Mouse (Mus musculus) embryonic facial prominence, embryonic 11.5 days (tissue): ENCODE measurements around the gene Agrp. TPM values are rescaled to one million over a fixed set of nuclear protein-coding genes. Genes with fewer than 3 reads are reported as not detected.
A peak's percentile ranks its signal among the peaks of the same experiment; 100 is the strongest.

Source experiments
- ATAC-seq: fragments of 200-750 bp; cut with Nextera tagmentation; replicated peaks from 2 replicates; pipeline ENCODE4 v1.8.0; 2017; ENCODE audit warnings: low read depth; ENCODE audit not compliant: insufficient number of reproducible peaks, low FRiP score, low TSS enrichment
- DNase-seq: peaks from one replicate; pipeline ENCODE4 v3.0.0-alpha.2; 2015; ENCODE audit warnings: low spot score
- H3K27ac ChIP-seq: fragments of 300-500 bp; sonication (generic); replicated peaks from 2 replicates; pipeline ENCODE4 v1.5.1; 2014; ENCODE audit warnings: mild to moderate bottlenecking, low read depth, low read length, control low read depth
- H3K27me3 ChIP-seq: fragments of 300-500 bp; sonication (generic); 2 replicates; pipeline ENCODE4 v1.6.1; 2014; ENCODE audit warnings: mild to moderate bottlenecking, low read length, moderate library complexity, mixed read lengths; ENCODE audit not compliant: control insufficient read depth, insufficient read depth
- H3K36me3 ChIP-seq: fragments of 300-500 bp; sonication (generic); replicated peaks from 2 replicates; pipeline ENCODE4 v1.6.1; 2014; ENCODE audit warnings: low read depth, mild to moderate bottlenecking, low read length, moderate library complexity, mixed read lengths; ENCODE audit not compliant: control insufficient read depth, insufficient read depth
- H3K4me1 ChIP-seq: fragments of 300-500 bp; sonication (generic); 2 replicates; pipeline ENCODE4 v1.6.1; 2014; ENCODE audit warnings: low read length, mixed read lengths; ENCODE audit not compliant: control insufficient read depth, insufficient read depth
- H3K4me2 ChIP-seq: fragments of 300-500 bp; sonication (generic); 2 replicates; pipeline ENCODE4 v1.6.1; 2014; ENCODE audit warnings: low read depth, mild to moderate bottlenecking, control low read depth, low read length, moderate library complexity
- H3K4me3 ChIP-seq: fragments of 300-500 bp; sonication (generic); 2 replicates; pipeline ENCODE4 v1.5.1; 2014; ENCODE audit warnings: low read depth, low read length, control low read depth
- H3K9ac ChIP-seq: fragments of 300-500 bp; sonication (generic); replicated peaks from 2 replicates; pipeline ENCODE4 v1.6.1; 2014; ENCODE audit warnings: mild to moderate bottlenecking, control low read depth, low read length
- H3K9me3 ChIP-seq: fragments of 300-500 bp; sonication (generic); replicated peaks from 2 replicates; pipeline ENCODE4 v1.6.1; 2016; ENCODE audit warnings: mild to moderate bottlenecking, low read length, inconsistent platforms, mixed read lengths; ENCODE audit not compliant: control insufficient read depth
- WGBS: fragments of 180-500 bp; shearing (Covaris S2); extraction: QIAGEN DNeasy Blood & Tissue Kit; methylation state at CpG from one replicate; pipeline ENCODE4 v1.1.7; 2014; 5-methylcytosine and 5-hydroxymethylcytosine counted together
- polyA plus RNA-seq: library from polyadenylated mRNA; unstranded; fragments of >200 nt; fragmentation: Nextera tagmentation; extraction: Ambion mirVana; gene quantifications from 2 replicates; pipeline ENCODE4 v1.2.1, GENCODE M21; 2014

Agrp gene
- polyA plus RNA-seq, 1 experiment from 2014 or later = 1.0 TPM

GRCm38 (mm10) chr8:105645205-105645604 is 8.0 kb upstream of the Agrp start:
- 96% methylated on average over 1 of the region's 1 CpGs for WGBS
- H3K4me1 ChIP-seq = no peaks in the 10 kb centered on the region
- H3K36me3 ChIP-seq = peaks cover 8% of the 10 kb centered on the region

DNA sequence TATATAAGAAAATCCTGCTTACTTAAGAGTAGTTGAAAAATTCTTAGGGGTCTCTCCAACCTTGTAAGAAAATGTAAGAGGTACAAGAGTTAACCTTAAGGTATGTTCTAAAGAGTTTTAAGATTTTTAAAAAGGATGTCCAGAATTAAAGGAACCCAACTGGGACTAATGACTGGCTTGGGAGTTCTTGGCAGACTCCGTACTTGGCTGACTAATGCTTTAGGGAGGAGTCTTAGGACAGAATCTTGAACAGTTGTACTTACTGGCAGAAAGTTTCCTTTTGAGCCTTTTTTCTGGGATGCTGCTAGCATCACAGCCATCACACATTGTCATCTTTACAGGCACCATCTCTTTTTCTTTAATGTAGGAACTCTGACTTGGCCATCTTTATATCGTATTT is 3.3 kb upstream of the Agrp start:
- ATAC-seq (no peak), DNase-seq (no peak)
- peaks cover 3% of the 10 kb centered on the region; the same call in 1 of the 2 replicates for H3K4me1 ChIP-seq
- no peak overlapping the region for H3K27ac ChIP-seq
- no peaks in the 10 kb centered on the region for H3K9me3 ChIP-seq
- H3K36me3 ChIP-seq = peaks cover 7% of the 10 kb centered on the region; the same call in 1 of the 2 replicates
- no peaks in the 10 kb centered on the region for H3K27me3 ChIP-seq
- no peak overlapping the region for H3K9ac ChIP-seq
- 92% methylated on average over 2 of the region's 2 CpGs for WGBS
- H3K4me2 ChIP-seq = no peak overlapping the region
- no peak overlapping the region for H3K4me3 ChIP-seq

More at GRCm38 (mm10) chr8:105645205-105645604, 8.0 kb upstream of the Agrp start:
- no peak overlapping the region for H3K9ac ChIP-seq
- no peaks in the 10 kb centered on the region for H3K27me3 ChIP-seq
- DNase-seq (no peak), ATAC-seq (no peak)
- no peaks in the 10 kb centered on the region for H3K9me3 ChIP-seq
- no peak overlapping the region for H3K4me2 ChIP-seq
- H3K4me3 ChIP-seq = no peak overlapping the region
- H3K27ac ChIP-seq = no peak overlapping the region

DNA sequence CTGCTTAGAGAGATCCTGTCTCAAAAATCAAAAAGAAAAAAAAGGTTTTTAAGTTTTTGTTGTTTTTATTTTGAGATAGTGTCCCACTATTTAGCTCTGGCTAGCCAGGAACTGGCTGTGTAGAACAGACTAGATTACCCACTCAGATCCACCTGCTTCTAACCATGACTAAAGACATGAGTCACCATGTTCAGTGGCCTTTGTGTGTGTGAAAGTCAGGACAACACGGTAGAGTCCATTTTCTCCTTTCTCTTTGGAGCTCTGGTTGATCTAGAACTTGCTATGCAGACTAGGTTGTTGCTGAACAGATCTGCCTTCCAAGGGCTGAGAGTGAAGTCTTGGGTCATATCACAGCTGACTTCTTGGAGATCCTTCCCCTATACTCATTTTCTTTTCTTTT is 2.6 kb upstream of the Agrp start:
- Histone ChIP-seq H3K4me2 (no peak overlapping the region), H3K4me1 (peaks cover 3% of the 10 kb centered on the region; the same call in 1 of the 2 replicates), H3K27me3 (no peaks in the 10 kb centered on the region), H3K36me3 (peaks cover 2% of the 10 kb centered on the region; the same call in 1 of the 2 replicates), H3K27ac (no peak overlapping the region), H3K9ac (no peak overlapping the region), H3K9me3 (no peaks in the 10 kb centered on the region), H3K4me3 (no peak overlapping the region)
- DNase-seq (no peak), ATAC-seq (no peak)
- 86% methylated on average over 1 of the region's 1 CpGs for WGBS

- no peaks in the 10 kb centered on the region for H3K27me3 ChIP-seq
- no peak overlapping the region for H3K27ac ChIP-seq
- peaks cover 3% of the 10 kb centered on the region; the same call in 1 of the 2 replicates for H3K4me1 ChIP-seq
- H3K4me2 ChIP-seq = no peak overlapping the region
- ATAC-seq (no peak), DNase-seq (no peak)
- no peaks in the 10 kb centered on the region; the same call in 1 of the 2 replicates for H3K36me3 ChIP-seq
- no peaks in the 10 kb centered on the region for H3K9me3 ChIP-seq
- H3K9ac ChIP-seq = peak overlapping the region; percentile 18; the same call in 1 of the 2 replicates
- WGBS = 88% methylated on average over 4 of the region's 4 CpGs
- 0 out of 2 replicates have a peak overlapping the region, but pooled peaks have one; percentile 90 for H3K4me3 ChIP-seq
These were observed 1.3 kb upstream of the Agrp start for GRCm38 (mm10) chr8:105638510-105638909.

GRCm38 (mm10) chr8:105637601-105638041 is 428 bp upstream of the Agrp start:
- H3K4me2 ChIP-seq = peak overlapping the region; percentile 78
- peak overlapping the region; percentile 100 for H3K9ac ChIP-seq
- ATAC-seq = no peak; the same call in 1 of the 2 replicates
- H3K4me1 ChIP-seq = peaks cover 3% of the 10 kb centered on the region; the same call in 1 of the 2 replicates
- peak overlapping the region; percentile 100 for H3K27ac ChIP-seq
- DNase-seq = peak; percentile 63
- H3K27me3 ChIP-seq = no peaks in the 10 kb centered on the region
- under 1% methylated on average over 11 of the region's 11 CpGs for WGBS
- H3K4me3 ChIP-seq = peak overlapping the region; percentile 90
- H3K9me3 ChIP-seq = no peaks in the 10 kb centered on the region
- no peaks in the 10 kb centered on the region for H3K36me3 ChIP-seq

- Histone ChIP-seq H3K4me3 (peak within 1 kb of the TSS; percentile 90), H3K27ac (peak within 1 kb of the TSS; percentile 100), H3K9me3 (no peaks in the 10 kb centered on the region), H3K9ac (peak within 1 kb of the TSS; percentile 100), H3K4me2 (peak within 1 kb of the TSS; percentile 78), H3K27me3 (no peaks in the 10 kb centered on the region), H3K4me1 (peaks cover 3% of the 10 kb centered on the region; the same call in 1 of the 2 replicates), H3K36me3 (no peaks in the 10 kb centered on the region)
- ATAC-seq = peak; percentile 89
- WGBS = under 1% methylated on average over 98 of the region's 126 CpGs
- DNase-seq = peak; percentile 93
These were observed 903 bp downstream of the Agrp start, which contains the start of gene Ctcf for GRCm38 (mm10) chr8:105636018-105636962. Gene Ctcf, plus strand, starts transcription at chr8:105636568.

DNA sequence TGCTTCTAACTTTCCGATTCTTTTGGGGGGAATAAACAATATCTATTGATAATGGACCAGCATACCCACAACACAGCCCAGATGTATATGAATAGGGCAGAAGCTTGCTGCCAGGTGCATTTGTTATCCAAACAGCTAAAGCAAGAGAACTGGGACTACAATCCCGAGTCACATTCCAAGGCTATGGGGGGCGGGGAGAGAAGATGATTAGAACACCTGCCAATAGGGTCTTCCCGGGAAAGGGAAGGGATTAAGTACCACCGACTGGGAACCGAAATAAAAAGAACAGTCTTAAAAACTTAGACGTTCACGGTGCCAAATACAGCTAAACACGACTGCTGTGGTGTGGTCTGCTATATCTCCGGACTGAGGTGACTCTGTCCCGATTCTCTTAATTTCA is 1.7 kb downstream of the Agrp start:
- H3K36me3 ChIP-seq = no peaks in the 10 kb centered on the region
- H3K9me3 ChIP-seq = no peaks in the 10 kb centered on the region
- peak overlapping the region; percentile 100 for H3K27ac ChIP-seq
- peak; percentile 20 for DNase-seq
- H3K4me2 ChIP-seq = peak overlapping the region; percentile 52
- H3K4me3 ChIP-seq = peak overlapping the region; percentile 90
- H3K9ac ChIP-seq = peak overlapping the region; percentile 100
- WGBS = 4% methylated on average over 11 of the region's 11 CpGs
- H3K4me1 ChIP-seq = peaks cover 3% of the 10 kb centered on the region; the same call in 1 of the 2 replicates
- ATAC-seq = no peak
- H3K27me3 ChIP-seq = no peaks in the 10 kb centered on the region
